Mouse (Mus musculus) hindbrain, embryonic 16.5 days (tissue): ENCODE data around the gene Slc35c1. TPM values are rescaled to one million over a fixed set of nuclear protein-coding genes. Genes with fewer than 3 reads are reported as not detected.

Experiments
- ATAC-seq: fragments of 200-750 bp; cut with Nextera tagmentation; 2 replicates; pipeline ENCODE4 v1.8.0; 2017; ENCODE audit warnings: moderate TSS enrichment, moderate library complexity
- H3K27ac ChIP-seq: fragments of 300-500 bp; sonication (generic); 2 replicates; pipeline ENCODE4 v1.5.1; 2014; ENCODE audit warnings: low read depth, mild to moderate bottlenecking, control low read depth, low read length, moderate library complexity
- H3K27me3 ChIP-seq: fragments of 300-500 bp; sonication (generic); replicated peaks from 2 replicates; pipeline ENCODE4 v1.6.1; 2014; ENCODE audit warnings: low read length; ENCODE audit not compliant: control insufficient read depth, insufficient read depth
- H3K36me3 ChIP-seq: fragments of 300-500 bp; sonication (generic); 2 replicates; pipeline ENCODE4 v1.6.1; 2014; ENCODE audit warnings: mild to moderate bottlenecking, low read length, moderate library complexity, mixed read lengths; ENCODE audit not compliant: control insufficient read depth, insufficient read depth
- H3K4me1 ChIP-seq: fragments of 300-500 bp; sonication (generic); 2 replicates; pipeline ENCODE4 v1.6.1; 2014; ENCODE audit warnings: low read depth, low read length; ENCODE audit not compliant: control insufficient read depth, insufficient read depth
- H3K4me2 ChIP-seq: fragments of 300-500 bp; sonication (generic); 2 replicates; pipeline ENCODE4 v1.6.1; 2014; ENCODE audit warnings: mild to moderate bottlenecking, low read length, control low read depth, moderate library complexity
- H3K4me3 ChIP-seq: fragments of 300-500 bp; sonication (generic); 2 replicates; pipeline ENCODE4 v1.5.1; 2014; ENCODE audit warnings: mild to moderate bottlenecking, low read length, control low read depth, moderate library complexity
- H3K9ac ChIP-seq: fragments of 300-500 bp; sonication (generic); 2 replicates; pipeline ENCODE4 v1.6.1; 2014; ENCODE audit warnings: low read depth, mild to moderate bottlenecking, control low read depth, low read length, moderate library complexity
- H3K9me3 ChIP-seq: fragments of 300-500 bp; sonication (generic); 2 replicates; pipeline ENCODE4 v1.6.1; 2014; ENCODE audit warnings: mild to moderate bottlenecking, low read length, moderate library complexity; ENCODE audit not compliant: control insufficient read depth
- WGBS: fragments of 180-500 bp; shearing (Covaris S2); extraction: QIAGEN DNeasy Blood & Tissue Kit; methylation state at CpG from one replicate; pipeline ENCODE4 v1.1.7; 2014; 5-methylcytosine and 5-hydroxymethylcytosine counted together
- polyA plus RNA-seq: library from polyadenylated mRNA; unstranded; fragments of >200 nt; fragmentation: Nextera tagmentation; extraction: Ambion mirVana; gene quantifications from 2 replicates; pipeline ENCODE4 v1.2.1, GENCODE M21; 2015

Gene Slc35c1
- polyA plus RNA-seq, 1 experiment from 2014 or later, result 18.9 TPM

DNA sequence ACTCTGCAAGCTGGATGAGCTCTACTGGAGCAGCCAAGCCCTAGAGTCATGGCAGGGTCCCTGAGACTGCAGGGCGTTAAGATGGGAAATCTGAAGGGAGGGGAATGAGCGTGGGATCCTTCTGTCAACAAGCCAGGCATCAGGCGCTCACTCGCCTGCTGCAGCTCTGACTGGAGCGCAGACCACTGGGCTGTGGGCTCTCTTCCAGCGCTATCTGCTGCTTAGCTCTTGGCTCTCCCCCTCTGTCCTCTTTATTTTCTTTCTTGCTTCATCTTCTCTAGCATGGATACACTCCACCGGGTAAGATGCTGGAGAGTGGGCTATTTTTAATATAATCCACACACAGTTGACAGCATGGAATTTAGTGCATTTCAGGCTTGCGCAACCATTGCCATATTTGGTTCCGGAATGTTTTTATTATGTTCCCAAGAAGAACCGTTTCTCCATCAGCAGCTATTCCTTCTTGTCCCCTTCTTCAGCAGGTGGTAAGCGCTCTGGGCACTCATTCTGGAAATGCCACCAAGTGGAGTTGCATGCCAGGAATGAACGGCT lies 31.7 kb upstream of the Slc35c1 start:
- H3K9me3 ChIP-seq, result no peaks in the 10 kb centered on the region
- no peaks in the 10 kb centered on the region for H3K36me3 ChIP-seq
- peaks cover 29% of the 10 kb centered on the region for H3K4me1 ChIP-seq
- peak overlapping the region; percentile 23; the same call in 1 of the 2 replicates for H3K27ac ChIP-seq
- H3K27me3 ChIP-seq, result no peaks in the 10 kb centered on the region
- H3K4me3 ChIP-seq, result no peak overlapping the region
- no peak overlapping the region for H3K4me2 ChIP-seq
- no peak overlapping the region for H3K9ac ChIP-seq
- no peak; the same call in 1 of the 2 replicates for ATAC-seq
- WGBS, result 56% methylated on average over 12 of the region's 12 CpGs

DNA sequence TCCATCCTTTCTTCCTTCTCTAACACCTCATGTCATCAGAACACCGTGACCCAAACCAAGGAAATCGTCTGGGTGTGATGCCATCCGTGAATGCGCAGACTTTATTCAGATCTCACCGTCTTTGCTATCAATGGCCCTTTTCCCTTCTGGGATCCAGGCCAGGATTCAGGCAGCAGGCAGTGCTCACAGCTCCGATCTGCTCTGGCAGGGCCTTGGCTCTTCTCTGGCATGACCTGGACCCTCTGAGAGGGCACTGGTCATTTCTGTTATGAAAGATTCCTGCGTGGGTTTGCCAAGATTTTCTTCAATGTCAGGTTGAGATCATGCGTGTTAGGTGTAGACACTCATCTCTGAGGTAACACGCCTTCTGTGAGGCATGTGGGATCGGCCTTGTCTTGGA lies 30.2 kb upstream of the Slc35c1 start:
- WGBS, result 79% methylated on average over 10 of the region's 10 CpGs
- no peak for ATAC-seq
- Histone ChIP-seq H3K4me1 (peaks cover 18% of the 10 kb centered on the region), H3K27ac (no peak overlapping the region), H3K27me3 (no peaks in the 10 kb centered on the region), H3K36me3 (no peaks in the 10 kb centered on the region), H3K4me3 (no peak overlapping the region), H3K9ac (no peak overlapping the region), H3K9me3 (no peaks in the 10 kb centered on the region), H3K4me2 (no peak overlapping the region)

DNA sequence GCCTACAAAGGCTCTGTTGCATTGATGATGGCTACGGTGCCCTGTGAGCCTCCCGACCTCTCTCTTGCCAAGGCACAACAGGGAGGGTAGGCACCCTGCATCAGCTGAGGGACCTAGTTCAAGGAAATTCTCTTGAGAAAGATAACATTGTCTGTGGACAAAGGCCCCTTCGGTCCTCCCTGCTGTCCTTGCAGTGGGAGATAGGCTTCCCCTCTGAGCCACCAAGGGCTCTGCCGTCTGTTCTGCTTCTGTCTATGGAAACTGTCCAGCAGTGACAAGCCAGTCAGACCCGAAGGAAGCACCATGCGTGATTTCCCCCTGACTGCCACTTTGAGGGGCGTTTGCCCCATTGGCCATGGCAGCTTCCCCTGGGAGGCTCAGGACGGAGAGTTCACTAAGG lies 27.5 kb upstream of the Slc35c1 start:
- Histone ChIP-seq H3K4me3 (no peak overlapping the region), H3K9me3 (no peaks in the 10 kb centered on the region), H3K4me1 (peaks cover 9% of the 10 kb centered on the region), H3K27ac (no peak overlapping the region), H3K36me3 (no peaks in the 10 kb centered on the region), H3K9ac (no peak overlapping the region), H3K27me3 (peaks cover 9% of the 10 kb centered on the region), H3K4me2 (no peak overlapping the region)
- no peak for ATAC-seq
- WGBS, result 68% methylated on average over 8 of the region's 8 CpGs

DNA sequence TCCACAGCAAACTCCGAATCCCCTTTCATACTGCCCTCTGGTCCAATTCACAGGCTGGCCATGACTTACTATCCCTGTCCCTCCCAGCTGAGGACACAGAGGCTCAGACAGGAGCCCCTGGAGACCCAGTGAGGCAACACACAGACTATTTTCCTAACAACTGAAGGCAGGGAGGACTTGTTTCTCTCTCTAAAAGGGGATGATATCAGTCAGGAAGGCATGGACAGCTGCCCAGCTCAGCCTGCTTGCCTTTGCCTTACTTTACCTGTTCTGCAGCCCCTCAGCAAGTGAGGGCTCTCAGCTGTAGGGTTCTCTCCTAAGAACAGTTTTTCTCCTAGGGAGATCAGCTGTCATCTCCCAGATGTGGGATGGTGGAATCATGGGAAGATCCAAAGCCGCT lies 26.6 kb upstream of the Slc35c1 start:
- 51% methylated on average over 2 of the region's 2 CpGs for WGBS
- ATAC-seq, result 0 out of 2 replicates have a peak, but pooled peaks have one; percentile 1
- Histone ChIP-seq H3K27me3 (peaks cover 9% of the 10 kb centered on the region), H3K27ac (no peak overlapping the region), H3K4me1 (peaks cover 5% of the 10 kb centered on the region), H3K9me3 (no peaks in the 10 kb centered on the region), H3K9ac (no peak overlapping the region), H3K36me3 (no peaks in the 10 kb centered on the region), H3K4me3 (no peak overlapping the region), H3K4me2 (no peak overlapping the region)

GRCm38 (mm10) chr2:92486403-92486802 lies 26.1 kb upstream of the Slc35c1 start:
- 1% methylated on average over 11 of the region's 11 CpGs for WGBS
- Histone ChIP-seq H3K4me3 (no peak overlapping the region), H3K4me2 (peak overlapping the region; percentile 49), H3K27me3 (peaks cover 9% of the 10 kb centered on the region), H3K9me3 (no peaks in the 10 kb centered on the region), H3K36me3 (no peaks in the 10 kb centered on the region), H3K4me1 (peaks cover 2% of the 10 kb centered on the region; the same call in 1 of the 2 replicates), H3K9ac (no peak overlapping the region), H3K27ac (no peak overlapping the region)
- ATAC-seq, result peak; percentile 64

GRCm38 (mm10) chr2:92485640-92486295 lies 25.4 kb upstream of the Slc35c1 start:
- ATAC-seq, result peak; percentile 74
- H3K4me1 ChIP-seq, result peaks cover 2% of the 10 kb centered on the region; the same call in 1 of the 2 replicates
- peaks cover 9% of the 10 kb centered on the region for H3K27me3 ChIP-seq
- H3K27ac ChIP-seq, result no peak overlapping the region
- WGBS, result 6% methylated on average over 15 of the region's 15 CpGs
- H3K9ac ChIP-seq, result no peak overlapping the region
- H3K9me3 ChIP-seq, result no peaks in the 10 kb centered on the region
- no peak overlapping the region for H3K4me3 ChIP-seq
- H3K36me3 ChIP-seq, result no peaks in the 10 kb centered on the region
- H3K4me2 ChIP-seq, result peak overlapping the region; percentile 9; the same call in 1 of the 2 replicates

GRCm38 (mm10) chr2:92484256-92485025 lies 24.1 kb upstream of the Slc35c1 start:
- H3K4me2 ChIP-seq, result peak overlapping the region; percentile 46
- WGBS, result 36% methylated on average over 23 of the region's 23 CpGs

DNA sequence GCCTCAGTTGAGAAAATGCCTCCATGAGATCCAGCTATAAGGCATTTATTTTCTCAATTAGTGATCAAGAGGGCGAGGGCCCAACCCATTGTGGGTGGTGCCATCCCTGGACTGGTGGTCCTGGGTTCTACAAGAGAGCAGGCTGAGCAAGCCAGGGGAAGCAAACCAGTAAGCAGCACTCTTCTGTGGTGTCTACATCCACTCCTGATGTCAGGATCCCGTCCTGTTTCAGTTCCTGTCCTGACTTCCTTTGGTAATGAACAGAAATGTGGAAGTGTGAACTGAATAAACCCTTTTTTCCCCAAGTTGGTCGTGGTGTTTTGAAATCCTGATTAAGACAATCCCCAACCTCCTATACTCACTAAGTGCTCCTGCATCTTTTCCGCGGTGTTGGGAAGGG lies 23.2 kb upstream of the Slc35c1 start:
- Histone ChIP-seq H3K4me1 (peaks cover 2% of the 10 kb centered on the region; the same call in 1 of the 2 replicates), H3K4me3 (no peak overlapping the region), H3K36me3 (no peaks in the 10 kb centered on the region), H3K27me3 (peaks cover 9% of the 10 kb centered on the region), H3K9me3 (no peaks in the 10 kb centered on the region), H3K4me2 (no peak overlapping the region), H3K27ac (no peak overlapping the region), H3K9ac (no peak overlapping the region)
- 52% methylated on average over 5 of the region's 5 CpGs for WGBS
- no peak for ATAC-seq

More at GRCm38 (mm10) chr2:92484256-92485025, 24.1 kb upstream of the Slc35c1 start:
- H3K9ac ChIP-seq, result no peak overlapping the region
- H3K27me3 ChIP-seq, result peaks cover 9% of the 10 kb centered on the region
- no peaks in the 10 kb centered on the region for H3K36me3 ChIP-seq
- H3K4me1 ChIP-seq, result peaks cover 2% of the 10 kb centered on the region; the same call in 1 of the 2 replicates
- no peak overlapping the region for H3K27ac ChIP-seq
- H3K9me3 ChIP-seq, result no peaks in the 10 kb centered on the region
- peak overlapping the region; percentile 20; the same call in 1 of the 2 replicates for H3K4me3 ChIP-seq
- ATAC-seq, result no peak

DNA sequence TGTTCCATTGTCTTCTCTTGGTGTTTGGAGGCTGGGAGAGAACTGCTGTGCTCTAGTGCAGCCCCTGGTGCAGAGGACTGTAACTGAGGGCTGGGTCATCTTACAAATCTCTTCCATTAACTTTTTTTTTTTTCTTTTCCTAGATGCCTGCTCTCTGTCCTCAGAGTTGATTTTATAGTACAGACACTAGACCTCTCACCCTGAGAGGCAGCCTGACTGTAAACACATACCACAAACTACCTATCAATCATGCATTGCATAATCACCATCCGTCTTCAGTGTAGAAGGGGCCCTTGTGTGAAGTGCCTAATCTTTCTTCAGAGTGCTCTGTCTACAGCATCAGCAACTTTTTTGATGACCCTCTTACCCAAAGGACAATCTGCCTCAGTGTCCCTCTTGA lies 22.2 kb upstream of the Slc35c1 start:
- Histone ChIP-seq H3K27ac (no peak overlapping the region), H3K27me3 (peaks cover 9% of the 10 kb centered on the region), H3K4me2 (no peak overlapping the region), H3K4me1 (peaks cover 2% of the 10 kb centered on the region; the same call in 1 of the 2 replicates), H3K9ac (no peak overlapping the region), H3K36me3 (no peaks in the 10 kb centered on the region), H3K9me3 (no peaks in the 10 kb centered on the region), H3K4me3 (no peak overlapping the region)
- 65% methylated on average over 1 of the region's 1 CpGs for WGBS
- ATAC-seq, result no peak
